Mouse (Mus musculus) kidney, embryonic 16.5 days (tissue): ENCODE data around the gene Mis18a. TPM values are rescaled to one million over a fixed set of nuclear protein-coding genes. Genes with fewer than 3 reads are reported as not detected.

Experiments
- ATAC-seq: fragments of 200-750 bp; cut with Nextera tagmentation; 2 replicates; pipeline ENCODE4 v1.8.0; 2017; ENCODE audit warnings: moderate TSS enrichment; ENCODE audit not compliant: low FRiP score, low TSS enrichment
- H3K27ac ChIP-seq: fragments of 300-500 bp; sonication (generic); 2 replicates; pipeline ENCODE4 v1.5.1; 2014; ENCODE audit warnings: low read length
- H3K27me3 ChIP-seq: fragments of 300-500 bp; sonication (generic); 2 replicates; pipeline ENCODE4 v1.6.1; 2014; ENCODE audit warnings: low read length, control low read depth, mixed read lengths; ENCODE audit not compliant: insufficient read depth
- H3K36me3 ChIP-seq: fragments of 300-500 bp; sonication (generic); 2 replicates; pipeline ENCODE4 v1.6.1; 2014; ENCODE audit warnings: low read length, control low read depth, mixed read lengths; ENCODE audit not compliant: insufficient read depth
- H3K4me1 ChIP-seq: fragments of 300-500 bp; sonication (generic); 2 replicates; pipeline ENCODE4 v1.6.1; 2014; ENCODE audit warnings: low read length, control low read depth, mixed read lengths; ENCODE audit not compliant: insufficient read depth
- H3K4me2 ChIP-seq: fragments of 300-500 bp; sonication (generic); replicated peaks from 2 replicates; pipeline ENCODE4 v1.6.1; 2014; ENCODE audit warnings: low read depth, low read length
- H3K4me3 ChIP-seq: fragments of 300-500 bp; sonication (generic); 2 replicates; pipeline ENCODE4 v1.5.1; 2014; ENCODE audit warnings: mild to moderate bottlenecking, low read length
- H3K9ac ChIP-seq: fragments of 300-500 bp; sonication (generic); replicated peaks from 2 replicates; pipeline ENCODE4 v1.6.1; 2014; ENCODE audit warnings: low read length
- H3K9me3 ChIP-seq: fragments of 300-500 bp; sonication (generic); 2 replicates; pipeline ENCODE4 v1.6.1; 2016; ENCODE audit warnings: low read length, control low read depth
- WGBS: fragments of 180-500 bp; shearing (Covaris S2); extraction: QIAGEN DNeasy Blood & Tissue Kit; methylation state at CpG from one replicate; pipeline ENCODE4 v1.1.7; 2014; 5-methylcytosine and 5-hydroxymethylcytosine counted together
- polyA plus RNA-seq: library from polyadenylated mRNA; unstranded; fragments of >200 nt; fragmentation: Nextera tagmentation; extraction: Ambion mirVana; gene quantifications from 2 replicates; pipeline ENCODE4 v1.2.1, GENCODE M21; 2015

Mis18a gene
- polyA plus RNA-seq, 1 experiment from 2014 or later = 64.9 TPM

DNA sequence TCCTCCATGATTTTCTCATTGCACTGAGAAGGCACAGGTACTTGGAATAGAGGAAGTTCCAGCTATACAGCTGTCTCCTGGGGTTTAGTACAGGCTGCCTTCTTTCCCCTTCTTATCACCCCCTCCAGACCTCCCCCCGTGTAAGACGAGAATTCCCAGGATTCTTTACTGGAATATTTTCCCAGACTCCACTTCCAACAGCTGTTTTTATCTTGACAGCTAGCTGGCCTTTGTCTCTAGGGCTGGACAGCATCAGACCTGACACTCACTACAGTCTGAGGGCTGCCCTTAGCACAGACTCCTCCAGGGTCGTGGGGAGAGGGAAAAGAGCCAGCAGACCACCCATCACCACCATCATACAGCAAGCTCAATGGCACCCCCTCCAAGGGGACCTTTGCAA is 20.9 kb downstream of the Mis18a start:
- WGBS = 12% methylated on average over 3 of the region's 3 CpGs
- no peak for ATAC-seq
- no peak overlapping the region for H3K27ac ChIP-seq

DNA sequence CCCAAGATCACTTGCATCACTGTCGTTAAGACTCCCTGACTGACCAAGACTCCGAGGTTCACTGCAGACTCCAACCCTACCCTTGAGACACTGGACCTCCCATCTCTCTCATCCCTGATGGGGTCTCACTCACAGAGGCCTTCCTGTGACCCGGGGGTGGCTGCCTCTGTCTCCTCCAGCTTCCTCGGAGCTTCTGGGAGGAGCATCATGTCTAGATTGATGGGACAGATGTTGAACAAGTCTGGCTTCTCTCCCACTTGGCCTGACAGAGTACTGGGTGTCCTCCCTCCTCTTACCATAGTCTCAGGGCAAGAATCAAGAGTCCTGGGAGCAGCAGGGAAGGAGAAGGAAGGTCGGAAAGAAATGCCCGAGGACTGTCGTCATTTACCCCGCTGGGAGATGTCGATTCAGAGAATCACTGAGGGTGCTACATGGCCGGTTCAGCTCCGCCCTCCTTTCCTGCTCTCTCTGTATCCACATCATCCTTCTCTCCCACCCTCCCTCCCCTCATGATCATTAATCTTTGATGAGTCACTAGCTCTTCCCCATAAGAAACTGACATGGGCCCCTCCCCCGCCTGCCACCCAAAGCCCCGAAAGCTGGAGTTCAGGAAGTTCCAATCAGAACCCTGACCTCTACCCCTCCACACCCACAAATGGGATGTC is 22.9 kb downstream of the Mis18a start:
- Histone ChIP-seq H3K27ac (no peak overlapping the region), H3K4me3 (no peak overlapping the region), H3K4me2 (no peak overlapping the region), H3K9ac (no peak overlapping the region), H3K27me3 (no peaks in the 10 kb centered on the region), H3K4me1 (peaks cover 19% of the 10 kb centered on the region), H3K9me3 (no peaks in the 10 kb centered on the region), H3K36me3 (no peaks in the 10 kb centered on the region)
- WGBS = 25% methylated on average over 13 of the region's 13 CpGs
- ATAC-seq = peak; percentile 64

More for the DNA sequence above, 20.9 kb downstream of the Mis18a start:
- peaks cover 21% of the 10 kb centered on the region for H3K4me1 ChIP-seq
- H3K4me2 ChIP-seq = no peak overlapping the region
- H3K9me3 ChIP-seq = no peaks in the 10 kb centered on the region
- no peaks in the 10 kb centered on the region for H3K27me3 ChIP-seq
- no peak overlapping the region for H3K9ac ChIP-seq
- no peaks in the 10 kb centered on the region for H3K36me3 ChIP-seq
- no peak overlapping the region for H3K4me3 ChIP-seq

DNA sequence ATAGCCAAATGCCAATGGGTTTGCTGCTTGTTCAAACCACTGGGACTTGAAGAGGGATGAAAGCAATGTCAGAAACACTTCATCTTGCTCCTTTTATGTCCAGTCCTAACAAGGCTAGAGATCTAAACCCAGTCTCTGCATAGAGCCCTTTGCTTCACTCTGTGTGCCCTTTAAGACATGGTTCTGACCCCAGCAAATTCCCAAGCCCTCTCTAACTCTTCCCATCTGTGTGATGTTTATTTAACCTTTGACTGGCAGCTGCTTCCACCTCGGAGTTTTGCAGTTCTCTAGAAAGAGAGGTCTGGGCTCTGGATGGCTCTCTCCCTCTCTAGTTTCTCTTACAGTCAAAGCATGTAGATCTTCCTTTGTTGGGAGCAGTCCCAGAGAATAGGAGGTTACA is 23.6 kb downstream of the Mis18a start:
- 0 out of 2 replicates have a peak, but pooled peaks have one; percentile 33 for ATAC-seq
- 0% methylated on average over 1 of the region's 1 CpGs for WGBS
- H3K36me3 ChIP-seq = no peaks in the 10 kb centered on the region
- no peak overlapping the region for H3K9ac ChIP-seq
- no peaks in the 10 kb centered on the region for H3K27me3 ChIP-seq
- no peaks in the 10 kb centered on the region for H3K9me3 ChIP-seq
- no peak overlapping the region for H3K27ac ChIP-seq
- no peak overlapping the region for H3K4me2 ChIP-seq
- H3K4me1 ChIP-seq = peaks cover 19% of the 10 kb centered on the region
- H3K4me3 ChIP-seq = no peak overlapping the region

DNA sequence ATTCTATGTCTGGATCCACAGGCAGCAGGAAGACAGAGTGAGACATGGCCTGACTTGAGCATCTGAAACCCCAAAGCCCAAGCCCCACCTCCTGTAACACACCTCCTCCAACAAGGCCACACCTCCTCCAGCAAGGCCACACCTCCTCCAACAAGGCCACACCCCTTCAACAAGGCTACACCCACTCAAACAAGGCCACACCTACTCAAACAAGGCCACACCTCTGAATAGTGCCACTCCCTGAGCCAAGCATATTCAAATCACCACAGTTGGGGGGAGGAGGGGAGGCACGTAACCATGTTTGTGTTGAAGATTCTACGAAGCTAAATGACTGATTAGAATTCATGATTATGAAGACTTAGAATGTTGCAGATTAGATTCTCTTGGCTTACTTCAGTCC is 25.7 kb downstream of the Mis18a start:
- H3K27ac ChIP-seq = no peak overlapping the region
- 97% methylated on average over 2 of the region's 2 CpGs for WGBS
- no peaks in the 10 kb centered on the region for H3K9me3 ChIP-seq
- ATAC-seq = no peak
- H3K36me3 ChIP-seq = no peaks in the 10 kb centered on the region
- peaks cover 19% of the 10 kb centered on the region for H3K4me1 ChIP-seq
- H3K4me3 ChIP-seq = no peak overlapping the region
- H3K9ac ChIP-seq = no peak overlapping the region
- no peaks in the 10 kb centered on the region for H3K27me3 ChIP-seq
- no peak overlapping the region for H3K4me2 ChIP-seq

DNA sequence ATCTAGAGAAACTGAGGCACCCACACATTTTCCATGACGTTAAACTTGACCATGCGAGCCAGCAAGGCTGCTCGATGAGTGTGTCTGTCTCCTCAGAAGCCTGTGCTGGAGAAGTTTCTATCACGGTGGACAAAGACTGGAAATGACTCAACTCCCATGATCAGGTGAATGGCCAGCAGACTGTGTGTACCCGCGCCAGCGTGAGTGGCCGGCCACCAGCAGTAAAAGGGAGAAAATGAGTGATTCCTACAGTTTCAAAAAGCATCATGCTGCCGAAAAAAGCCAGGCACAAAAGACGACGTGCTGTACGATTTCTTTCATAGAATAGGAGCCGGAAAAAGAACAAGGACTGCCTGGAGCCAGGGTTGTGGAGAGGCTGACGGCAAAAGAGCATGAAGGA is 27.8 kb downstream of the Mis18a start:
- Histone ChIP-seq H3K9me3 (no peaks in the 10 kb centered on the region), H3K4me1 (peaks cover 11% of the 10 kb centered on the region), H3K4me3 (no peak overlapping the region), H3K27me3 (no peaks in the 10 kb centered on the region), H3K36me3 (no peaks in the 10 kb centered on the region), H3K9ac (no peak overlapping the region), H3K4me2 (no peak overlapping the region), H3K27ac (no peak overlapping the region)
- WGBS = 81% methylated on average over 14 of the region's 14 CpGs
- ATAC-seq = no peak

DNA sequence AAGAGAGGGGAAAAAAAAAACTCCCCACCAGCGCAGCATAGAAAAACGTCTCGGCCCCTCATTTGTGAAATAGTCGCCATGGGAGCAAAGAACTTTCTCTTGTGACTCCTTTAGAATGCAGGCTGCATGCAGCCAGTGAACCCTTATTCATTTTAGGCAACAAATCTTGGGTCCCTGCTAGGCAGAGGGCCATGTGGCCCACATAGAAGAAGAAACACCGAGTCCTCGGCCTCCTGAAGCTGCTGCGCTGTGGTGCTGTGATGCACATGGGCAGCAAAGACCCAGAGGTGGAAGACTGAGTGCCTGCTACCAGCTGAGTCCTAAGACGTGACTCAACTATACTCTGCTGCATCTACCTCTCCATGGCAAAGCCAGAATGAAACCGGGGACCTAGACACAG is 30.9 kb downstream of the Mis18a start:
- Histone ChIP-seq H3K9ac (no peak overlapping the region), H3K27ac (no peak overlapping the region)
- WGBS = 81% methylated on average over 9 of the region's 9 CpGs

DNA sequence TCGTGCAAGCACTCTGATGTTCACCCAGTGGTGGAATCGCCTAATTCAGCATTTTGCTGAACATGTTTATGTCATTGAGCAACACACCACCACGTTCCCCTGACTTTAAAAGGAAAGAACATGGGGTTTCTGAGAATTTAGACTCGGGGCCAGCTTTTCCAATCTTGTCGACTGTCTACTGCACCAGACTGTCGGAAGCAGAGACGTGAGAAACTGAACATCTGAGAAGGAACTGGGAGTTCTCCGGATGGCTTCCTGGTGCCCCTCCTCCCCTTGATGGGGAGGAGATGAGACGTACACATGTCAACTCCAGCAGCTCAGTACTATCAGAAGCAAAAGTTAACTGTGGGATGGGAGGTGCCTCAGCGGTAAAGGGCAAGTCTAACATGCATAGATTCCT is 32.1 kb downstream of the Mis18a start:
- H3K4me1 ChIP-seq = no peaks in the 10 kb centered on the region
- H3K36me3 ChIP-seq = no peaks in the 10 kb centered on the region
- no peak overlapping the region for H3K4me2 ChIP-seq
- H3K9me3 ChIP-seq = no peaks in the 10 kb centered on the region
- no peak overlapping the region for H3K27ac ChIP-seq
- no peak for ATAC-seq
- H3K27me3 ChIP-seq = no peaks in the 10 kb centered on the region
- H3K9ac ChIP-seq = no peak overlapping the region
- H3K4me3 ChIP-seq = no peak overlapping the region
- 64% methylated on average over 10 of the region's 10 CpGs for WGBS

More for the DNA sequence above, 30.9 kb downstream of the Mis18a start:
- no peaks in the 10 kb centered on the region for H3K4me1 ChIP-seq
- H3K36me3 ChIP-seq = no peaks in the 10 kb centered on the region
- H3K4me2 ChIP-seq = no peak overlapping the region
- no peaks in the 10 kb centered on the region for H3K27me3 ChIP-seq
- no peaks in the 10 kb centered on the region for H3K9me3 ChIP-seq
- no peak for ATAC-seq
- no peak overlapping the region for H3K4me3 ChIP-seq

DNA sequence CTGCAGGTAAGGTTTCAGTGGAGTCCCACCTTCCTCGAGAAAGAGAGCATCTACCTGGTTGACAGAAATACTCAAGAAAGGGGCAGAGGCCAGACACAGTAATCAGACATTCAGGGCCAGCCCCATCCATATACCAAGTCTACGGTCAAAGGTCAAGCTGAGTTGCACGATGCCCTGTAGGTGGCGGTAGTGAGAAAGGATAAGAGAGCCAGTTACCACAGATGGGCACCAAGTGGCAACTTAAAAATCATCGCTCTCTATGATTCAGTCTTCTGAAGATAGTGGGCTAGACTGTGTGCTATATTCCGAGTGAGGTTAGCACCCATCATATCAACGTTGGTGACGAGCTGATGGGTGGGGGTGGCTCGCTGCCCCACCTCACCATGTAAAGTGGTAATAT is 32.5 kb downstream of the Mis18a start:
- Histone ChIP-seq H3K27ac (no peak overlapping the region), H3K4me1 (no peaks in the 10 kb centered on the region), H3K36me3 (no peaks in the 10 kb centered on the region), H3K9me3 (no peaks in the 10 kb centered on the region), H3K4me2 (no peak overlapping the region), H3K27me3 (no peaks in the 10 kb centered on the region), H3K4me3 (no peak overlapping the region), H3K9ac (no peak overlapping the region)
- WGBS = 74% methylated on average over 9 of the region's 9 CpGs
- no peak for ATAC-seq

DNA sequence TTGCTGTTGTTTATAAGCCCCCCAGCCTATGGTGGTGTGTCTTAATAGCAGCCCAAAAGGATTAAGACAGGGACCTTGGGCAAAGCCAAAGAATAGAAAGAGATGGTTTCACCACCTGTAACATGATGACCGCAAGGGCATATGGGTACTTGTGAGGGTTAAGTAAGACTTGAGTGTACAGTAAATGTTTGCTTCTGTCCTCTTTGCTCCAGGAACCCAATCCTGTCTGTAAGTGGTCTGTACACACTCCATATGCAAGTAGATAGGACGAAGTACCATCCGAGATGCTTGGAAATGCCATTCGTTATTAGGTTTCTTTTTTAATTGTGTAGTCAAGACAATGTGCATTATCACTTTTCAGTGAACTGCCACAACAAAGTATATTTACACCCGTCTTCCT is 33.6 kb downstream of the Mis18a start:
- H3K4me1 ChIP-seq = no peaks in the 10 kb centered on the region
- H3K4me3 ChIP-seq = no peak overlapping the region
- 87% methylated on average over 5 of the region's 5 CpGs for WGBS
- no peak overlapping the region for H3K9ac ChIP-seq
- no peaks in the 10 kb centered on the region for H3K36me3 ChIP-seq
- no peak for ATAC-seq
- no peak overlapping the region for H3K27ac ChIP-seq
- H3K9me3 ChIP-seq = no peaks in the 10 kb centered on the region
- no peaks in the 10 kb centered on the region for H3K27me3 ChIP-seq
- H3K4me2 ChIP-seq = no peak overlapping the region

DNA sequence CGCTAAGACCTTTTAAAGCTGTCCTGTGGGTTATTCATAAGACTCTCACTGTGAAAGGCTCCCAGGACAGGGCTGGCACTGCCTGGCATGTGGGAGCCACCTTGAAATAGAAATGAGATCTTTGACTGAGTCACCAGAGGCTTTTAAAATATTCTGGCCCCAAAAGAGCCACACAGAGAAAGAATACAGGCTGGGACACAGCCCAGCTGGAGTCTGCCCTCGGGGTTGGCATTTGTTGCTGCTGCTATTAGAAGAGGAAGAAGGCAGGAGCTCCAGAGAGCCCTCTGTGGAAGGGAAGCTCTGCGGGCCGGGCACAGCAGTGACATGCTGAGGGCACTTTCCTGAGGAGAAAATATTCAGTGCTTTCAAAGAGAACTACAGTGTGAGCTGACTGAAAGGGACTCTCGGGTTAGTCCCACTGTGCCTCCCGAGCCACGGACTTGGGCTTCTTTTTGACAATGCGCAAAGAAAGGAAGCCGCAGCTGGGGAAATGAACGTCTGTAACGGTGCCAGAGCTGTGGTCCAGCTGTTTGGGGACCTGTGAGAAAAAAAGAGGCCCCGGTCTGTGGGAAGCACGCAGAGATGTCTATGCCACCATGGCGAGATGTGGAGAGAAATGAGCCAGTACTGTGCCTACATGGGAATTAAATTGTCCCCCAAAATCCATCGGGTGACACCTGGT is 34.4 kb downstream of the Mis18a start:
- H3K4me1 ChIP-seq = 0 out of 2 replicates have a peak, but pooled peaks cover 2% of the 10 kb centered on the region
- WGBS = 84% methylated on average over 15 of the region's 15 CpGs
- H3K36me3 ChIP-seq = no peaks in the 10 kb centered on the region
- H3K27ac ChIP-seq = no peak overlapping the region
- no peaks in the 10 kb centered on the region for H3K27me3 ChIP-seq
- no peak overlapping the region for H3K4me2 ChIP-seq
- H3K4me3 ChIP-seq = no peak overlapping the region
- H3K9ac ChIP-seq = no peak overlapping the region
- ATAC-seq = no peak
- H3K9me3 ChIP-seq = no peaks in the 10 kb centered on the region
